Mouse (Mus musculus) ES-E14 (cell line): Measurements from ENCODE around the gene Pygo2. TPM values are rescaled to one million over a fixed set of nuclear protein-coding genes. Genes with fewer than 3 reads are reported as not detected.

ENCODE experiments used
- DNase-seq: peaks from one replicate; pipeline ENCODE4 v3.0.0-alpha.2; 2013; ENCODE audit warnings: low read depth, low spot score
- H3K27ac ChIP-seq: 2 replicates; pipeline ENCODE4 v1.5.1; 2012; ENCODE audit warnings: low read depth, mild to moderate bottlenecking, low read length, moderate library complexity, mixed read lengths; ENCODE audit not compliant: poor library complexity, insufficient read depth, severe bottlenecking
- H3K36me3 ChIP-seq: 2 replicates; pipeline ENCODE4 v1.6.1; 2012; ENCODE audit warnings: mild to moderate bottlenecking, low read length, moderate library complexity, mixed read lengths; ENCODE audit not compliant: control insufficient read depth, poor library complexity, insufficient read depth, severe bottlenecking
- H3K4me1 ChIP-seq, 2 experiments: fragments of 150-350 bp in 1 of 2; sonication (generic) in 1 of 2; 2 replicates each; pipeline ENCODE4 v1.6.1; 2012; ENCODE audit warnings: low read length in 2 of 2, mild to moderate bottlenecking in 1 of 2, mixed read lengths in 1 of 2; ENCODE audit not compliant: control insufficient read depth in 2 of 2, insufficient read depth in 2 of 2, poor library complexity in 1 of 2
- H3K4me3 ChIP-seq, 2 experiments: fragments of 150-350 bp in 1 of 2; sonication (generic) in 1 of 2; 2 replicates each; pipeline ENCODE4 v1.5.1; 2012; ENCODE audit warnings: low read length in 2 of 2, low read depth in 1 of 2, mild to moderate bottlenecking in 1 of 2, mixed read lengths in 1 of 2; ENCODE audit not compliant: insufficient read depth in 1 of 2, poor library complexity in 1 of 2, severe bottlenecking in 1 of 2
- H3K9ac ChIP-seq: 2 replicates; pipeline ENCODE4 v1.6.1; 2012; ENCODE audit warnings: low read depth, mild to moderate bottlenecking, low read length, mixed read lengths; ENCODE audit not compliant: poor library complexity, insufficient read depth, severe bottlenecking
- H3K9me3 ChIP-seq: fragments of 150-350 bp; sonication (generic); 2 replicates; pipeline ENCODE4 v1.6.1; 2012; ENCODE audit warnings: low read depth, mild to moderate bottlenecking, low read length; ENCODE audit not compliant: control insufficient read depth, insufficient read depth
- CHD2 ChIP-seq: IDR thresholded peaks from 2 replicates; pipeline ENCODE4 v1.6.1; 2014; ENCODE audit warnings: mild to moderate bottlenecking, low read depth, low read length, inconsistent platforms
- HCFC1 ChIP-seq: IDR thresholded peaks from 2 replicates; pipeline ENCODE4 v1.6.1; 2012; ENCODE audit warnings: low read length, inconsistent platforms, borderline replicate concordance; ENCODE audit not compliant: insufficient read depth
- MAFK ChIP-seq: IDR thresholded peaks from 2 replicates; pipeline ENCODE4 v1.6.1; 2014; ENCODE audit warnings: mild to moderate bottlenecking, low read depth, low read length, inconsistent platforms; ENCODE audit not compliant: insufficient read depth
- ZC3H11A ChIP-seq: IDR thresholded peaks from 2 replicates; pipeline ENCODE4 v1.6.1; 2012; ENCODE audit warnings: low read depth, mild to moderate bottlenecking, inconsistent platforms, low read length, borderline replicate concordance
- ZNF384 ChIP-seq: IDR thresholded peaks from 2 replicates; pipeline ENCODE4 v1.6.1; 2012; ENCODE audit warnings: low read depth, low read length, inconsistent platforms
- in situ Hi-C, 2 experiments: fragments of 600-800 bp; cut with MboI; formaldehyde crosslinking; loops; one replicate each; pipeline ENCODE4 v1.15.1; 2025; ENCODE audit warnings: low sequenced_read_pairs in 2 of 2, inconsistent platforms in 1 of 2; ENCODE audit not compliant: unreplicated experiment in 2 of 2
- total RNA-seq: library from RNA; depleted of rRNA; stranded (reverse); fragments of 300-350 nt; gene quantifications from 2 replicates; pipeline ENCODE4 v1.2.3, GENCODE M21; 2012

Gene Pygo2
- total RNA-seq, 1 experiment = 39.2 TPM

DNA sequence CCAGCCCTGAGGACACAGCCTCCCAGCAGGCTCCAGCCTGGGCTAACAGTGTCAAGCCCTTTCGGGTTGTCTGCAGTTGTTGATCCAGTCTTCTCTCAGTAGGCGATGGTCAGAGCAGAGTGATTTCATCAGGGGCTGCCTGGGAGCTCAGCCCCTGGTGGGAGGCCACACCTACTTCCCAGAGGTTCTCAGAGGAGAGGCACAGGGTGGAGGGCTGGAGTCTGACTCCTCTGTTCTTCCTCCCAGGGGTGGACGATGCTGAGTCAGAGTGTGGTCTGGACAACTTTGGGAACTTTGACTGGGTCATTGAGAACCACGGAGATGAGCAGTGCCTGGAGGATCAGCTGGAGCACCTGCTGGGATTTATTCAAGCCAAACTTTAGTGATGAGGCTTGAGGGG, 38.3 kb downstream of the Pygo2 start:
- Histone ChIP-seq H3K4me1 (peaks cover 3 to 19% of the 10 kb centered on the region in 2 experiments; a peak in 3 of 4 replicates), H3K4me3 (no peak overlapping the region), H3K36me3 (peaks cover 2% of the 10 kb centered on the region; the same call in 1 of the 2 replicates), H3K9me3 (no peaks in the 10 kb centered on the region), H3K9ac (no peak overlapping the region), H3K27ac (no peak overlapping the region)
- in situ Hi-C loops = no loop called here
- TF ChIP-seq CHD2 (no peak), HCFC1 (no peak), ZC3H11A (no peak), ZNF384 (no peak), MAFK (no peak)
- DNase-seq = no peak

DNA sequence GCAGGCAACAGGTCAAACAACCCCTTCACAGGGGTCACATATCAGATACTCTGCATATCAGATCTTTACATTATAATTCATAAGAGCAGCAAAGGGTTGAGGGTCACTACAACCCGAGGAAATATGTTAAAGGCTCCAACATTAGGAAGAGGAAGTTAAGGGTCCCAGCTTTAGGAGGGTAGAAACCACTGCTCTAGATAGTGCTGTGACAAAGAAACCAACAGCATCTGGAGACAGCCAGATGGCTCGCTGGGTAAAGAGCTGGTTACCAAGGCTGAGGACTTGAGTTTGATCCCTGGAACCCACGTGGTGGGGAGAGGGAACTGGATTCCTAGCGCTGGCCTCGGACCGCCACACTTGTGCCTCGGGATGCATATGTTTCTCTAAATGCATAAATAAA, 42.3 kb downstream of the Pygo2 start:
- Histone ChIP-seq H3K36me3 (peaks cover 2% of the 10 kb centered on the region; the same call in 1 of the 2 replicates), H3K9ac (no peak overlapping the region), H3K27ac (no peak overlapping the region), H3K4me1 (peaks cover 6 to 16% of the 10 kb centered on the region in 2 experiments; a peak in 3 of 4 replicates), H3K9me3 (no peaks in the 10 kb centered on the region), H3K4me3 (no peak overlapping the region)
- TF ChIP-seq CHD2 = no peak
- TF ChIP-seq ZC3H11A = no peak
- TF ChIP-seq ZNF384 = no peak
- no peak for TF ChIP-seq MAFK
- no peak for TF ChIP-seq HCFC1
- in situ Hi-C loops = no loop called here
- no peak for DNase-seq

- H3K4me1 ChIP-seq = peaks cover 3 to 4% of the 10 kb centered on the region in 2 experiments; a peak in 2 of 4 replicates
- TF ChIP-seq CHD2 (no peak), ZNF384 (no peak), HCFC1 (no peak), MAFK (no peak), ZC3H11A (no peak)
- no peak overlapping the region for H3K27ac ChIP-seq
- no peaks in the 10 kb centered on the region for H3K9me3 ChIP-seq
- H3K36me3 ChIP-seq = no peaks in the 10 kb centered on the region
- H3K4me3 ChIP-seq = no peak overlapping the region
- DNase-seq = no peak
- in situ Hi-C loops = no loop called here
- H3K9ac ChIP-seq = no peak overlapping the region
Measured at GRCm38 (mm10) chr3:89473838-89474237, 43.8 kb downstream of the Pygo2 start.

- DNase-seq = no peak
- H3K9me3 ChIP-seq = no peaks in the 10 kb centered on the region
- H3K27ac ChIP-seq = no peak overlapping the region
- no peak overlapping the region for H3K4me3 ChIP-seq
- no peaks in the 10 kb centered on the region for H3K36me3 ChIP-seq
- TF ChIP-seq ZNF384 (no peak), ZC3H11A (no peak), HCFC1 (no peak)
- H3K4me1 ChIP-seq = 0 out of 4 replicates have a peak, but pooled peaks cover 0 to 3% of the 10 kb centered on the region in 2 experiments
- H3K9ac ChIP-seq = no peak overlapping the region
- in situ Hi-C loops = no loop called here
Measured at GRCm38 (mm10) chr3:89479055-89479454, 49.0 kb downstream of the Pygo2 start.

- no peak overlapping the region for H3K27ac ChIP-seq
- TF ChIP-seq MAFK (no peak), ZC3H11A (no peak), CHD2 (no peak), HCFC1 (no peak), ZNF384 (no peak)
- 0 out of 4 replicates have a peak, but pooled peaks cover 0 to under 1% of the 10 kb centered on the region in 2 experiments for H3K4me1 ChIP-seq
- H3K36me3 ChIP-seq = no peaks in the 10 kb centered on the region
- H3K4me3 ChIP-seq = peak overlapping the region; percentile 15 to 35; a peak in 1 of 4 replicates
- DNase-seq = peak; percentile 89
- in situ Hi-C loops = no loop called here
- H3K9me3 ChIP-seq = no peaks in the 10 kb centered on the region
- H3K9ac ChIP-seq = no peak overlapping the region
Measured at GRCm38 (mm10) chr3:89481488-89481887, 51.5 kb downstream of the Pygo2 start.
